ENCODE assay signal across 19 mouse cellular contexts in genomic region chr16:75926511-75926910, GRCm38 (mm10).
"Had no signal": no experiment of that assay in that cellular context is flagged by ENCODE, and none has a peak within 500 bp of the region (broad histone marks: within the 10 kb centered on the region; RNA-seq: fewer than 3 reads in every experiment).

No protein-coding gene starts in this region.

- ATAC-seq: midbrain, embryonic 16.5 days had no signal

- H3K9me3 ChIP-seq: midbrain, embryonic 10.5 days; midbrain, embryonic 12.5 days; neural tube, embryonic 13.5 days; neural tube, embryonic 15.5 days had no signal

- H3K9ac ChIP-seq: lung, embryonic 14.5 days; midbrain, embryonic 12.5 days; neural tube, embryonic 13.5 days; neural tube, embryonic 15.5 days had no signal

- H3K36me3 ChIP-seq: midbrain, embryonic 10.5 days; midbrain, embryonic 12.5 days; neural tube, embryonic 13.5 days; neural tube, embryonic 15.5 days had no signal

- H3K4me2 ChIP-seq: lung, embryonic 14.5 days; midbrain, embryonic 12.5 days; neural tube, embryonic 13.5 days; neural tube, embryonic 15.5 days had no signal

- H3K4me3 ChIP-seq: midbrain, embryonic 10.5 days; midbrain, embryonic 12.5 days; myocyte; neural tube, embryonic 13.5 days; neural tube, embryonic 15.5 days had no signal

- DNase-seq: lung, adult 18-20 months; lung, embryonic 14.5 days; lung, postnatal 10 days; lung, postnatal 4 days; midbrain, embryonic 14.5 days; retina, postnatal 1 day; right cerebral cortex, adult 18-20 months; right cerebral cortex, postnatal 25 days; right cerebral cortex, postnatal 4 days; spleen, adult 18-20 months; thymus, adult 18-20 months; thymus, postnatal 25 days; thymus, postnatal 4 days had no signal

- H3K27ac ChIP-seq: midbrain, embryonic 10.5 days; midbrain, embryonic 12.5 days; neural tube, embryonic 13.5 days; neural tube, embryonic 15.5 days had no signal

- H3K27me3 ChIP-seq: midbrain, embryonic 12.5 days; neural tube, embryonic 13.5 days; neural tube, embryonic 15.5 days had no signal

- H3K4me1 ChIP-seq: midbrain, embryonic 10.5 days; midbrain, embryonic 12.5 days; neural tube, embryonic 15.5 days had no signal
